Mouse (Mus musculus) embryonic facial prominence, embryonic 15.5 days (tissue): ENCODE results near the gene Birc3. TPM values are rescaled to one million over a fixed set of nuclear protein-coding genes. Genes with fewer than 3 reads are reported as not detected.
"Not testable (repeated sequence)": the region's sequence is repeated elsewhere in the genome, so short reads cannot be mapped to it uniquely, and the experiment has no call there.

ENCODE experiments used
- ATAC-seq: fragments of 200-750 bp; cut with Nextera tagmentation; 2 replicates; pipeline ENCODE4 v1.8.0; 2017; ENCODE audit warnings: low read depth, moderate TSS enrichment; ENCODE audit not compliant: insufficient number of reproducible peaks, low FRiP score, low TSS enrichment
- H3K27ac ChIP-seq: fragments of 300-500 bp; sonication (generic); replicated peaks from 2 replicates; pipeline ENCODE4 v1.5.1; 2015; ENCODE audit warnings: mild to moderate bottlenecking, inconsistent platforms
- H3K27me3 ChIP-seq: fragments of 300-500 bp; sonication (generic); 2 replicates; pipeline ENCODE4 v1.6.1; 2015; ENCODE audit warnings: inconsistent platforms
- H3K36me3 ChIP-seq: fragments of 300-500 bp; sonication (generic); 2 replicates; pipeline ENCODE4 v1.6.1; 2015; ENCODE audit warnings: mild to moderate bottlenecking, inconsistent platforms
- H3K4me1 ChIP-seq: fragments of 300-500 bp; sonication (generic); 2 replicates; pipeline ENCODE4 v1.6.1; 2015; ENCODE audit warnings: inconsistent platforms
- H3K4me2 ChIP-seq: fragments of 300-500 bp; sonication (generic); replicated peaks from 2 replicates; pipeline ENCODE4 v1.6.1; 2015; ENCODE audit warnings: mild to moderate bottlenecking, inconsistent platforms
- H3K4me3 ChIP-seq: fragments of 300-500 bp; sonication (generic); replicated peaks from 2 replicates; pipeline ENCODE4 v1.5.1; 2015; ENCODE audit warnings: mild to moderate bottlenecking, inconsistent platforms
- H3K9ac ChIP-seq: fragments of 300-500 bp; sonication (generic); 2 replicates; pipeline ENCODE4 v1.6.1; 2015; ENCODE audit warnings: inconsistent platforms
- H3K9me3 ChIP-seq: fragments of 300-500 bp; sonication (generic); replicated peaks from 2 replicates; pipeline ENCODE4 v1.6.1; 2016; ENCODE audit warnings: inconsistent platforms
- WGBS: fragments of 180-500 bp; shearing (Covaris S2); methylation state at CpG from one replicate; pipeline ENCODE4 v1.1.7; 2015; 5-methylcytosine and 5-hydroxymethylcytosine counted together
- polyA plus RNA-seq: library from polyadenylated mRNA; unstranded; fragments of >200 nt; fragmentation: Nextera tagmentation; extraction: Ambion mirVana; gene quantifications from 2 replicates; pipeline ENCODE4 v1.2.1, GENCODE M21; 2015

Gene Birc3
- polyA plus RNA-seq, 1 experiment from 2014 or later = 15.2 TPM

DNA sequence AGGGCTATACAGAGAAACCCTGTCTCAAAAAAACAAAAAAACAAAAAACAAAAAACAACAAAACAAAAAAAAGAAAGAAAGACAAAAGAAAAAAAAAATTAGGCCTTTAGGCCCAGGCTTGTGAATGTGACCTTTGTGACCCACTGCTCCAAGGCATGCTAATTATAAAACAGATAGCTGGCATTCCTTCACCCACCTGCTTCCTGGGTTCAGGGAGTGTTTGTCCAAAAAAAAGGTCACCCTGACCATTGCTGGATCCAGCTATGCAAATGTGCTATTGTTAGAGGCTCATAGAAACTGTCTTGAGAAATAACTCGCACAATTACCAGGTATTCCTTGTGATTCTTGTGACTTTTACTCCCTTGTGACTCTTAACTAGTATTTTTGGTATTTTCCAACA, 18.8 kb upstream of the Birc3 start:
- not testable (repeated sequence) for H3K27ac ChIP-seq, H3K4me3 ChIP-seq, H3K9ac ChIP-seq, H3K4me2 ChIP-seq, H3K9me3 ChIP-seq, H3K36me3 ChIP-seq, ATAC-seq, H3K27me3 ChIP-seq, H3K4me1 ChIP-seq
- 93% methylated on average over 1 of the region's 1 CpGs for WGBS

DNA sequence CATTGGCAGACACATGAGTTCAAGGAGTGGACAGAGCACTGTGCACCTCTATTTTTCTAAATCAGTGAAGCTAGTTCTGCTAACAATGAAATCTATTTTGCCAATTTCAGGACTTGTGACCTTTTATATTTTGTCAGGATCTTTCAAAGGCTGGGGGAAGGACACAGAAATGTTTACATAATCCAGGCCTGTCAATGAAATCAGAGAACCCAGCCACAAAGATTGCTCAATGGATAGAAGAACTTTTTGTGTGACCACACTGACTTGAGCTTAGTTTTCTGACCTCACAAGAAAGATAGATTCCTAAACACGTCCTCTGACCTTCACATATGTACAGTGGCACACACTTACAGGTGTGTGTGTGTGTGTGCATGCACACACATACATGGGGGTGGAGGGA, 18.2 kb upstream of the Birc3 start:
- WGBS = 68% methylated on average over 1 of the region's 1 CpGs
- Histone ChIP-seq H3K36me3 (no peaks in the 10 kb centered on the region), H3K4me2 (no peak overlapping the region), H3K27me3 (no peaks in the 10 kb centered on the region), H3K4me1 (no peaks in the 10 kb centered on the region), H3K4me3 (no peak overlapping the region), H3K9ac (no peak overlapping the region), H3K9me3 (no peaks in the 10 kb centered on the region), H3K27ac (no peak overlapping the region)
- ATAC-seq = no peak

DNA sequence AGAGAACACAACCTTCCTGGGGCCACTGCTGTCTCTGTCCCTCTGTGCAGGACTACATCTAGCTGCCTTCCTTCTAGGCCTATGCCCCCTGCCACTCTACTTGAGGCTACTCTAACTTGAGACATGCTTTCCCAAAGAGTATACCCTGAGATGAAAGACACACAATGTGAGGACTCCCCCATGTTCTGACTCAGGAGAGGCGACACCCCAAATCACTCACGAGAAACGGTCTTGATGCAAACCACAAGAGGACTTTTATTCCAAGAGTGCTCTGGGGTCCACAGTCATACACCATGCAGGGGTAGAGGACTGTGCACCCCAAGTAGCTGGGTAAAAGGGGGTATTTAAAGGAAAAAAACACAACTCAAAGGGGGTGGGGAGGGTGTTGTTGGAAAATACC, 11.4 kb upstream of the Birc3 start:
- no peaks in the 10 kb centered on the region for H3K9me3 ChIP-seq
- H3K4me3 ChIP-seq = no peak overlapping the region
- H3K36me3 ChIP-seq = no peaks in the 10 kb centered on the region
- no peak overlapping the region for H3K9ac ChIP-seq
- H3K27ac ChIP-seq = no peak overlapping the region
- ATAC-seq = no peak
- no peak overlapping the region for H3K4me2 ChIP-seq
- no peaks in the 10 kb centered on the region for H3K4me1 ChIP-seq
- H3K27me3 ChIP-seq = no peaks in the 10 kb centered on the region
- 98% methylated on average over 3 of the region's 3 CpGs for WGBS

- H3K27me3 ChIP-seq = no peaks in the 10 kb centered on the region
- no peak overlapping the region for H3K4me2 ChIP-seq
- 85% methylated on average over 1 of the region's 1 CpGs for WGBS
- H3K9me3 ChIP-seq = no peaks in the 10 kb centered on the region
- no peak overlapping the region for H3K9ac ChIP-seq
- no peak for ATAC-seq
- H3K4me3 ChIP-seq = no peak overlapping the region
- H3K27ac ChIP-seq = no peak overlapping the region
- no peaks in the 10 kb centered on the region for H3K4me1 ChIP-seq
- H3K36me3 ChIP-seq = no peaks in the 10 kb centered on the region
Measured at GRCm38 (mm10) chr9:7882304-7882865, 9.4 kb upstream of the Birc3 start.

DNA sequence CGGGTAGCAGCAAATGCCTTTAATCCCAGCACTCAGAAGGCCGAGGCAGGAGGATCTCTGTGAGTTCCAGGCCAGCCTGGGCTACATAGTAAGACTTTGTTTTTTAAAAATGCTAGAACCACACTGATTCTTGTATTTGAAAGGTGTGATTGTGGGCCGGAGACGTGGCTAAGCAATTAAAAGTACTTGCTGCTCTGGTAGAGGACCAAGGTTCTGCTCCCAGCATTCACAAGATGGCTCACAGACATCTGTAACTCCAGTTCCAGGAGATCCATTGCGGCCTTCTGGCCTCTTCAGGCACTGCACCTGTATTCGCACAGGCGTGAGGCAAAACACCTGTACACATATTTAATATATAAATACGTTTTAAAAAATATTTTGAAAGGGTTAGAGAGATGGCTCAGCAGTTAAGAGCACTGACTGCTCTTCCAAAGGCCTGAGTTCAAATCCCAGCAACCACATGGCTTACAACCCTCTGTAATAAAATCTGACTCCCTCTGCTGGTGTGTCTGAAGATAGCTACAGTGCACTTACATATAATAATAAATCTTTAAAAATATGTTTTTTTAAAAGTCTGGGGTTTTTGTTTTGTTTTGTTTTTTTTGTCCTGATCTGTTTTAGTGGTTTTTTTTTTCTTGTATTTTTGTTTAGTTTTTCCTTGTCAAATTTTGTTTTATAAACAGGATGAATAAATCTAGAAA, 675 bp upstream of the Birc3 start:
- Histone ChIP-seq H3K36me3 (no peaks in the 10 kb centered on the region), H3K27ac (peak overlapping the region; percentile 89; the same call in 1 of the 2 replicates), H3K4me1 (peaks cover 9% of the 10 kb centered on the region), H3K27me3 (no peaks in the 10 kb centered on the region), H3K9ac (no peak overlapping the region), H3K4me2 (peak overlapping the region; percentile 78), H3K9me3 (no peaks in the 10 kb centered on the region), H3K4me3 (no peak overlapping the region; the same call in 1 of the 2 replicates)
- no peak for ATAC-seq
- WGBS = 87% methylated on average over 8 of the region's 8 CpGs

- Histone ChIP-seq H3K4me3 (peak overlapping the region; percentile 66), H3K36me3 (peaks cover 8% of the 10 kb centered on the region), H3K4me2 (peak overlapping the region; percentile 78), H3K9me3 (0 out of 2 replicates have a peak, but pooled peaks cover 4% of the 10 kb centered on the region), H3K27ac (peak overlapping the region; percentile 89), H3K4me1 (peaks cover 9% of the 10 kb centered on the region), H3K9ac (peak overlapping the region; percentile 73), H3K27me3 (no peaks in the 10 kb centered on the region)
- ATAC-seq = 0 out of 2 replicates have a peak, but pooled peaks have one; percentile 20
- WGBS = 12% methylated on average over 23 of the region's 23 CpGs
Measured at GRCm38 (mm10) chr9:7872044-7872774, 777 bp downstream of the Birc3 start.

- 47% methylated on average over 4 of the region's 4 CpGs for WGBS
- Histone ChIP-seq H3K27me3 (no peaks in the 10 kb centered on the region), H3K9ac (no peak overlapping the region), H3K4me2 (peak overlapping the region; percentile 78), H3K4me3 (peak overlapping the region; percentile 66), H3K9me3 (0 out of 2 replicates have a peak, but pooled peaks cover 4% of the 10 kb centered on the region), H3K36me3 (peaks cover 15% of the 10 kb centered on the region), H3K4me1 (peaks cover 9% of the 10 kb centered on the region), H3K27ac (peak overlapping the region; percentile 89)
- ATAC-seq = no peak
Measured at GRCm38 (mm10) chr9:7871316-7872043, 1.5 kb downstream of the Birc3 start.

DNA sequence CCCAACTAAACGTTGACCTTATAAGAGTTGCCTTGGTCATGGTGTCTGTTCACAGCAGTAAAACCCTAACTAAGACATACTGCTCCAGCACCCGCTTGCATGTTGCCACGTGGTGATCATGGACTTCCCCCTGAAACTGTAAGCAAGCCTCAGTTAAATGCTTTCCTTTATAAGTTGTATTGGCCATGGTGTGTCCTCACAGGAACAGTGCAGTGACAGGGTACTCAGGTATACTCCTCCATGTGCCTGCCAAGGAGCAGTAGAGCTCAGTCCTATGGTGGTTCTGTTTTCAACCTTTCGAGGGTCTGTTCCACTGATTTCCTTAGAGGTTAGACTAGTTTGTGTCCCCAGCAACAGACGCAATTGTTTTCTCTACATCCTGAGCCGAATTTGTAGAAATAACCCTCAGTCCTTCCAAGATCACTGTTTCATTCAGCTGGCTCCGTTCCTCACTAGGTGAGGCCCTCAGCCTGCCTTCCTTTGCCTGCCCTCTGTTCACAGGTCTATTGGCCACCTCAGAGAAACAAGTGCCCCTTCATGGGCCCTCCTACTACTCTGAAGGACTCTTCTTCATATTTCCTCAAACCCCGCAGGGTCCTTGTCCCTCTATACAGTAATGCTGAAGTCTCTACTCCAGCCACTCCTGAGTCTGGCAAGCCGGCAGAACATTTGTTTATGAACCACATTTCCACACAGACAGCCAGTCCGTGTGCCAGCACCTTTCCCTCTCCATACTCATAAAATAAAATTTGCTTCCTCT, 2.2 kb downstream of the Birc3 start:
- Histone ChIP-seq H3K27ac (no peak overlapping the region), H3K9me3 (0 out of 2 replicates have a peak, but pooled peaks cover 4% of the 10 kb centered on the region), H3K4me1 (peaks cover 9% of the 10 kb centered on the region), H3K27me3 (no peaks in the 10 kb centered on the region), H3K36me3 (peaks cover 16% of the 10 kb centered on the region), H3K4me3 (no peak overlapping the region), H3K9ac (no peak overlapping the region), H3K4me2 (no peak overlapping the region)
- 84% methylated on average over 10 of the region's 10 CpGs for WGBS
- no peak for ATAC-seq

DNA sequence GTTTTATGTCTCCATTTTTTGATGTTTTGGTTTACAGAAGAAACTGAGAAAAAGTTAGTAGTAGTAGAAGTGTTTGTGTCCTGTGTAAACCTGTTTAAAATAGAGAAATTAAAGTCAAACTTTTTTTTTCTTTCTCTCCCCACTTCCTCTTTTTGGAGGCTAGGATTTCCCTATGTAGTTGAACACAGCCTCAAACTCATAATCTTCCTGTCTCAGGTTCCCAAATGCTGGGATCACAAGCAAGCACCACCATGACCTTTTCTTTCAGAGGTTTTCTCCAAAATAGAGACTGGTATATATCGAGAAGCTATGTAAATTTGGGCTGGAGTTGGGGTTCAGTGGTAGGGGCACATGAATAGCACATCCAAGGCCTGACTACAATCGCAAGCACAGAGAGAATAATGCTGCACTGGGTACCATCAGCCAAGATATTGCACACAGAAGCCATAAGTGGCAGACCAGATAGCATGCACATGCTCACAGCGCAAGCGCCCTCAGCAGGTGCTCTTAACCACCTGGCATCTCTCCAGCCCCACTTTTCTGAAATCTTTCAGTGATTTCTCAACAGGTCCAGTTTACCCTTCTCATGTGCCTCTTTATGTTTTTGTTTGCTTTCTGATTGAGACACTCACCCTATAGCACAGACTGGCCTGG, 4.0 kb downstream of the Birc3 start:
- WGBS = 91% methylated on average over 4 of the region's 4 CpGs
- Histone ChIP-seq H3K36me3 (peaks cover 23% of the 10 kb centered on the region), H3K27ac (no peak overlapping the region), H3K4me3 (no peak overlapping the region), H3K9ac (no peak overlapping the region), H3K4me1 (peaks cover 9% of the 10 kb centered on the region), H3K4me2 (no peak overlapping the region), H3K27me3 (no peaks in the 10 kb centered on the region), H3K9me3 (0 out of 2 replicates have a peak, but pooled peaks cover 4% of the 10 kb centered on the region)
- no peak for ATAC-seq

DNA sequence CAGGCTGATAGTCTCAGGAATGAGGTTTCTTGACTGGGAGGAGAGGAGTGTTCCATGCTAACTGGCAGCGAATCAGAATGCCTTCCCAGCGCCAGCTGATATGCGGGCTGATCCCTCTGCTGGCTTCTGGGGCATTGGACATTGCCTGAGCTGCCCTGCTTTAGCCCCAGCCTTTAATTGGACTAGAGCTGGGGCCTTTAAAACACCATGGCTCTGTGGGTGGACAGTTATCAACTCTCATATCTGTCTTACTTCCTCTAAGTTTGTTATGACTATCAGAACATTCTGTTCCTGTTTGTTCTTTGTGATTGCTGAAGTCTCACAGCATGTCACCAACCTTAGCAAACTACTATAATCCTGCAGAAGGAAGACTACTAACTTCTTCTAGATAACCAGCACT, 5.0 kb downstream of the Birc3 start:
- 89% methylated on average over 3 of the region's 3 CpGs for WGBS
- H3K27me3 ChIP-seq = no peaks in the 10 kb centered on the region
- H3K27ac ChIP-seq = no peak overlapping the region
- no peak for ATAC-seq
- H3K9ac ChIP-seq = no peak overlapping the region
- H3K4me1 ChIP-seq = peaks cover 9% of the 10 kb centered on the region
- H3K4me2 ChIP-seq = no peak overlapping the region
- H3K36me3 ChIP-seq = peaks cover 23% of the 10 kb centered on the region
- H3K4me3 ChIP-seq = no peak overlapping the region
- H3K9me3 ChIP-seq = 0 out of 2 replicates have a peak, but pooled peaks cover 4% of the 10 kb centered on the region
